Mouse (Mus musculus) liver, postnatal 0 days (tissue): ENCODE data around the gene Rxrb.

ENCODE experiments used
- CTCF ChIP-seq: sonication (generic); IDR thresholded peaks from 2 replicates; pipeline ENCODE4 v1.5.1; 2016; ENCODE audit warnings: antibody characterized with exemption, low read depth
- EP300 ChIP-seq: IDR thresholded peaks from 2 replicates; pipeline ENCODE4 v1.6.1; 2016; ENCODE audit warnings: antibody characterized with exemption, low read depth, mild to moderate bottlenecking

GRCm38 (mm10) chr17:34033441-34033840 lies 1.8 kb downstream of the Rxrb start:
- TF ChIP-seq CTCF, result no peak
- TF ChIP-seq EP300, result no peak
